Mouse (Mus musculus): Measurements from ENCODE around the gene Ptpn11. TPM values are rescaled to one million over a fixed set of nuclear protein-coding genes. Genes with fewer than 3 reads are reported as not detected.

Gene Ptpn11
- polyA plus RNA-seq, 1 experiment: 67.9 TPM

GRCm38 (mm10) chr5:121204132-121205089 lies 13.2 kb upstream of the Ptpn11 start, which contains the start of gene Rpl6:
Gene Rpl6 (plus strand): TSS chr5:121204481.
- peaks cover 40% of the 10 kb centered on the region for H3K36me3 ChIP-seq (replicated peaks; ENCODE audit: low read length)
- peaks cover 77% of the 10 kb centered on the region for H3K4me1 ChIP-seq
- H3K27me3 ChIP-seq (replicated peaks): no peaks in the 10 kb centered on the region
- H3K9me3 ChIP-seq: no peaks in the 10 kb centered on the region
- TF ChIP-seq FLI1 (IDR thresholded peaks at IDR 0.05; ENCODE audit: low read length) (peak; percentile 90), GATA1 (IDR thresholded peaks at IDR 0.05; ENCODE audit: borderline replicate concordance, low read length) (no peak)
- peak within 1 kb of the TSS; percentile 97 for H3K4me3 ChIP-seq (replicated peaks)

GRCm38 (mm10) chr5:121202467-121202866 lies 11.3 kb upstream of the Ptpn11 start:
- Histone ChIP-seq H3K36me3 (replicated peaks; ENCODE audit: low read length) (peaks cover 21% of the 10 kb centered on the region), H3K4me3 (replicated peaks) (no peak overlapping the region), H3K9me3 (no peaks in the 10 kb centered on the region), H3K4me1 (peaks cover 77% of the 10 kb centered on the region), H3K27me3 (replicated peaks) (no peaks in the 10 kb centered on the region)
- TF ChIP-seq GATA1 (IDR thresholded peaks at IDR 0.05; ENCODE audit: borderline replicate concordance, low read length) (no peak), FLI1 (IDR thresholded peaks at IDR 0.05; ENCODE audit: low read length) (no peak)

- peaks cover 14% of the 10 kb centered on the region for H3K36me3 ChIP-seq (replicated peaks; ENCODE audit: low read length)
- H3K4me3 ChIP-seq (replicated peaks): peak overlapping the region; percentile 72
- no peaks in the 10 kb centered on the region for H3K27me3 ChIP-seq (replicated peaks)
- peaks cover 77% of the 10 kb centered on the region for H3K4me1 ChIP-seq
- TF ChIP-seq GATA1 (IDR thresholded peaks at IDR 0.05; ENCODE audit: borderline replicate concordance, low read length) (no peak), FLI1 (IDR thresholded peaks at IDR 0.05; ENCODE audit: low read length) (no peak)
- no peaks in the 10 kb centered on the region for H3K9me3 ChIP-seq
Observed at GRCm38 (mm10) chr5:121201739-121202138, 10.5 kb upstream of the Ptpn11 start.

- peaks cover 90% of the 10 kb centered on the region for H3K4me1 ChIP-seq
- H3K9me3 ChIP-seq: no peaks in the 10 kb centered on the region
- no peaks in the 10 kb centered on the region for H3K36me3 ChIP-seq (replicated peaks; ENCODE audit: low read length)
- peak; percentile 63; the same call in 1 of the 3 replicates for TF ChIP-seq GATA1 (IDR thresholded peaks at IDR 0.05; ENCODE audit: borderline replicate concordance, low read length)
- TF ChIP-seq FLI1 (IDR thresholded peaks at IDR 0.05; ENCODE audit: low read length): no peak
- peak overlapping the region; percentile 83 for H3K4me3 ChIP-seq (replicated peaks)
- H3K27me3 ChIP-seq (replicated peaks): no peaks in the 10 kb centered on the region
Observed at GRCm38 (mm10) chr5:121198376-121198775, 7.2 kb upstream of the Ptpn11 start.

- TF ChIP-seq GATA1 (IDR thresholded peaks at IDR 0.05; ENCODE audit: borderline replicate concordance, low read length) (no peak), FLI1 (IDR thresholded peaks at IDR 0.05; ENCODE audit: low read length) (no peak)
Observed at GRCm38 (mm10) chr5:121197337-121197736, 6.1 kb upstream of the Ptpn11 start.

GRCm38 (mm10) chr5:121196764-121197163 lies 5.6 kb upstream of the Ptpn11 start:
- no peaks in the 10 kb centered on the region for H3K9me3 ChIP-seq
- peaks cover 94% of the 10 kb centered on the region for H3K4me1 ChIP-seq
- no peaks in the 10 kb centered on the region for H3K27me3 ChIP-seq (replicated peaks)
- TF ChIP-seq FLI1 (IDR thresholded peaks at IDR 0.05; ENCODE audit: low read length) (no peak), GATA1 (IDR thresholded peaks at IDR 0.05; ENCODE audit: borderline replicate concordance, low read length) (peak; percentile 50; the same call in 1 of the 3 replicates)
- H3K4me3 ChIP-seq (replicated peaks): peak overlapping the region; percentile 84
- H3K36me3 ChIP-seq (replicated peaks; ENCODE audit: low read length): no peaks in the 10 kb centered on the region

More at GRCm38 (mm10) chr5:121197337-121197736, 6.1 kb upstream of the Ptpn11 start:
- no peaks in the 10 kb centered on the region for H3K36me3 ChIP-seq (replicated peaks; ENCODE audit: low read length)
- H3K4me1 ChIP-seq: peaks cover 91% of the 10 kb centered on the region
- H3K27me3 ChIP-seq (replicated peaks): no peaks in the 10 kb centered on the region
- no peaks in the 10 kb centered on the region for H3K9me3 ChIP-seq
- peak overlapping the region; percentile 84 for H3K4me3 ChIP-seq (replicated peaks)

- Histone ChIP-seq H3K36me3 (replicated peaks; ENCODE audit: low read length) (peaks cover 5% of the 10 kb centered on the region), H3K4me3 (replicated peaks) (peak overlapping the region; percentile 25), H3K4me1 (peaks cover 80% of the 10 kb centered on the region), H3K9me3 (no peaks in the 10 kb centered on the region), H3K27me3 (replicated peaks) (no peaks in the 10 kb centered on the region)
- TF ChIP-seq GATA1 (IDR thresholded peaks at IDR 0.05; ENCODE audit: borderline replicate concordance, low read length) (no peak), FLI1 (IDR thresholded peaks at IDR 0.05; ENCODE audit: low read length) (no peak)
Observed at GRCm38 (mm10) chr5:121194173-121194572, 3.0 kb upstream of the Ptpn11 start.

- H3K27me3 ChIP-seq (replicated peaks): no peaks in the 10 kb centered on the region
- H3K4me3 ChIP-seq (replicated peaks): peak overlapping the region; percentile 94
- TF ChIP-seq FLI1 (IDR thresholded peaks at IDR 0.05; ENCODE audit: low read length) (no peak), GATA1 (IDR thresholded peaks at IDR 0.05; ENCODE audit: borderline replicate concordance, low read length) (no peak)
- H3K36me3 ChIP-seq (replicated peaks; ENCODE audit: low read length): peaks cover 25% of the 10 kb centered on the region
- no peaks in the 10 kb centered on the region for H3K9me3 ChIP-seq
- peaks cover 78% of the 10 kb centered on the region for H3K4me1 ChIP-seq
Observed at GRCm38 (mm10) chr5:121191584-121191906, 348 bp upstream of the Ptpn11 start.

GRCm38 (mm10) chr5:121190210-121190835 lies 874 bp downstream of the Ptpn11 start:
- Histone ChIP-seq H3K9me3 (no peaks in the 10 kb centered on the region), H3K36me3 (replicated peaks; ENCODE audit: low read length) (peaks cover 33% of the 10 kb centered on the region), H3K4me1 (peaks cover 78% of the 10 kb centered on the region), H3K27me3 (replicated peaks) (no peaks in the 10 kb centered on the region), H3K4me3 (replicated peaks) (peak overlapping the region; percentile 94)
- TF ChIP-seq GATA1 (IDR thresholded peaks at IDR 0.05; ENCODE audit: borderline replicate concordance, low read length): no peak
- no peak for TF ChIP-seq FLI1 (IDR thresholded peaks at IDR 0.05; ENCODE audit: low read length)

GRCm38 (mm10) chr5:121189182-121189581 lies 2.0 kb downstream of the Ptpn11 start:
- H3K27me3 ChIP-seq (replicated peaks): no peaks in the 10 kb centered on the region
- peaks cover 78% of the 10 kb centered on the region for H3K4me1 ChIP-seq
- H3K9me3 ChIP-seq: no peaks in the 10 kb centered on the region
- TF ChIP-seq GATA1 (IDR thresholded peaks at IDR 0.05; ENCODE audit: borderline replicate concordance, low read length) (no peak), FLI1 (IDR thresholded peaks at IDR 0.05; ENCODE audit: low read length) (no peak)
- H3K36me3 ChIP-seq (replicated peaks; ENCODE audit: low read length): peaks cover 35% of the 10 kb centered on the region
- peak overlapping the region; percentile 92 for H3K4me3 ChIP-seq (replicated peaks)
